Mouse (Mus musculus): ENCODE data around the gene Dpm2. TPM values are rescaled to one million over a fixed set of nuclear protein-coding genes. Genes with fewer than 3 reads are reported as not detected.

Gene Dpm2
- polyA plus RNA-seq, 1 experiment from 2014 or later, result 98.6 TPM

- H3K27me3 ChIP-seq (ENCODE audit: control insufficient read depth, insufficient read depth, low read length), result no peaks in the 10 kb centered on the region
- peaks cover 27% of the 10 kb centered on the region for H3K4me1 ChIP-seq (ENCODE audit: control insufficient read depth, insufficient read depth, low read length)
- H3K36me3 ChIP-seq (ENCODE audit: control insufficient read depth, insufficient read depth, low read length), result peaks cover 3% of the 10 kb centered on the region; the same call in 1 of the 2 replicates
- H3K4me3 ChIP-seq (ENCODE audit: low read depth, low read length), result peak overlapping the region; percentile 72
- no peaks in the 10 kb centered on the region for H3K9me3 ChIP-seq (ENCODE audit: control insufficient read depth, low read length)
- DNase-seq (ENCODE audit: low spot score), result peak; percentile 74
- 7% methylated on average over 34 of the region's 34 CpGs for WGBS
- H3K9ac ChIP-seq (ENCODE audit: low read length), result peak overlapping the region; percentile 79
- H3K4me2 ChIP-seq (ENCODE audit: low read depth, severe bottlenecking), result peak overlapping the region; percentile 84
- peak; percentile 37 for ATAC-seq (ENCODE audit: insufficient number of reproducible peaks, low FRiP score, low TSS enrichment, low read depth)
- H3K27ac ChIP-seq (replicated peaks; ENCODE audit: low read depth, low read length), result 0 out of 2 replicates have a peak overlapping the region, but pooled peaks have one; percentile 38
These were observed 36.7 kb downstream of the Dpm2 start for GRCm38 (mm10) chr2:32607262-32607947.

GRCm38 (mm10) chr2:32608141-32608777, 37.6 kb downstream of the Dpm2 start:
- Histone ChIP-seq H3K36me3 (ENCODE audit: control insufficient read depth, insufficient read depth, low read length) (peaks cover 3% of the 10 kb centered on the region; the same call in 1 of the 2 replicates), H3K4me3 (ENCODE audit: low read depth, low read length) (peak overlapping the region; percentile 72), H3K4me1 (ENCODE audit: control insufficient read depth, insufficient read depth, low read length) (peaks cover 27% of the 10 kb centered on the region), H3K4me2 (ENCODE audit: low read depth, severe bottlenecking) (peak overlapping the region; percentile 44), H3K9ac (ENCODE audit: low read length) (0 out of 2 replicates have a peak overlapping the region, but pooled peaks have one; percentile 4), H3K27me3 (ENCODE audit: control insufficient read depth, insufficient read depth, low read length) (no peaks in the 10 kb centered on the region), H3K27ac (replicated peaks; ENCODE audit: low read depth, low read length) (peak overlapping the region; percentile 39; the same call in 1 of the 2 replicates), H3K9me3 (ENCODE audit: control insufficient read depth, low read length) (no peaks in the 10 kb centered on the region)
- DNase-seq (ENCODE audit: low spot score), result peak; percentile 73
- peak; percentile 20; the same call in 1 of the 2 replicates for ATAC-seq (ENCODE audit: insufficient number of reproducible peaks, low FRiP score, low TSS enrichment, low read depth)
- 2% methylated on average over 25 of the region's 25 CpGs for WGBS

- DNase-seq (ENCODE audit: low spot score), result peak; percentile 37
- no peak overlapping the region for H3K9ac ChIP-seq (ENCODE audit: low read length)
- ATAC-seq (ENCODE audit: insufficient number of reproducible peaks, low FRiP score, low TSS enrichment, low read depth), result no peak
- peaks cover 3% of the 10 kb centered on the region; the same call in 1 of the 2 replicates for H3K36me3 ChIP-seq (ENCODE audit: control insufficient read depth, insufficient read depth, low read length)
- 33% methylated on average over 18 of the region's 18 CpGs for WGBS
- peaks cover 27% of the 10 kb centered on the region for H3K4me1 ChIP-seq (ENCODE audit: control insufficient read depth, insufficient read depth, low read length)
- no peaks in the 10 kb centered on the region for H3K9me3 ChIP-seq (ENCODE audit: control insufficient read depth, low read length)
- H3K27me3 ChIP-seq (ENCODE audit: control insufficient read depth, insufficient read depth, low read length), result no peaks in the 10 kb centered on the region
- H3K4me2 ChIP-seq (ENCODE audit: low read depth, severe bottlenecking), result peak overlapping the region; percentile 44
- H3K4me3 ChIP-seq (ENCODE audit: low read depth, low read length), result peak overlapping the region; percentile 72
- peak overlapping the region; percentile 39 for H3K27ac ChIP-seq (replicated peaks; ENCODE audit: low read depth, low read length)
These were observed 38.2 kb downstream of the Dpm2 start for GRCm38 (mm10) chr2:32608778-32609435.

GRCm38 (mm10) chr2:32610610-32611229, 40.1 kb downstream of the Dpm2 start:
- Histone ChIP-seq H3K4me3 (ENCODE audit: low read depth, low read length) (peak overlapping the region; percentile 25), H3K4me2 (ENCODE audit: low read depth, severe bottlenecking) (peak overlapping the region; percentile 48), H3K4me1 (ENCODE audit: control insufficient read depth, insufficient read depth, low read length) (peaks cover 27% of the 10 kb centered on the region), H3K27me3 (ENCODE audit: control insufficient read depth, insufficient read depth, low read length) (no peaks in the 10 kb centered on the region), H3K27ac (replicated peaks; ENCODE audit: low read depth, low read length) (no peak overlapping the region), H3K36me3 (ENCODE audit: control insufficient read depth, insufficient read depth, low read length) (peaks cover 9% of the 10 kb centered on the region; the same call in 1 of the 2 replicates), H3K9me3 (ENCODE audit: control insufficient read depth, low read length) (no peaks in the 10 kb centered on the region), H3K9ac (ENCODE audit: low read length) (no peak overlapping the region)
- DNase-seq (ENCODE audit: low spot score) (peak; percentile 67), ATAC-seq (ENCODE audit: insufficient number of reproducible peaks, low FRiP score, low TSS enrichment, low read depth) (no peak)
- WGBS, result 21% methylated on average over 23 of the region's 23 CpGs

GRCm38 (mm10) chr2:32612274-32612673, 41.6 kb downstream of the Dpm2 start:
- H3K9me3 ChIP-seq (ENCODE audit: control insufficient read depth, low read length), result no peaks in the 10 kb centered on the region
- H3K27me3 ChIP-seq (ENCODE audit: control insufficient read depth, insufficient read depth, low read length), result no peaks in the 10 kb centered on the region
- no peak overlapping the region for H3K27ac ChIP-seq (replicated peaks; ENCODE audit: low read depth, low read length)
- DNase-seq (ENCODE audit: low spot score) (no peak), ATAC-seq (ENCODE audit: insufficient number of reproducible peaks, low FRiP score, low TSS enrichment, low read depth) (no peak)
- no peak overlapping the region for H3K9ac ChIP-seq (ENCODE audit: low read length)
- H3K4me1 ChIP-seq (ENCODE audit: control insufficient read depth, insufficient read depth, low read length), result peaks cover 26% of the 10 kb centered on the region
- WGBS, result 64% methylated on average over 26 of the region's 26 CpGs
- no peak overlapping the region for H3K4me2 ChIP-seq (ENCODE audit: low read depth, severe bottlenecking)
- H3K36me3 ChIP-seq (ENCODE audit: control insufficient read depth, insufficient read depth, low read length), result peaks cover 12% of the 10 kb centered on the region; the same call in 1 of the 2 replicates
- no peak overlapping the region for H3K4me3 ChIP-seq (ENCODE audit: low read depth, low read length)

- Histone ChIP-seq H3K27ac (replicated peaks; ENCODE audit: low read depth, low read length) (no peak overlapping the region), H3K9ac (ENCODE audit: low read length) (no peak overlapping the region), H3K4me1 (ENCODE audit: control insufficient read depth, insufficient read depth, low read length) (peaks cover 30% of the 10 kb centered on the region), H3K4me2 (ENCODE audit: low read depth, severe bottlenecking) (no peak overlapping the region), H3K9me3 (ENCODE audit: control insufficient read depth, low read length) (no peaks in the 10 kb centered on the region), H3K36me3 (ENCODE audit: control insufficient read depth, insufficient read depth, low read length) (peaks cover 12% of the 10 kb centered on the region; the same call in 1 of the 2 replicates), H3K27me3 (ENCODE audit: control insufficient read depth, insufficient read depth, low read length) (no peaks in the 10 kb centered on the region), H3K4me3 (ENCODE audit: low read depth, low read length) (no peak overlapping the region)
- DNase-seq (ENCODE audit: low spot score), result no peak
- 93% methylated on average over 1 of the region's 1 CpGs for WGBS
- ATAC-seq (ENCODE audit: insufficient number of reproducible peaks, low FRiP score, low TSS enrichment, low read depth), result no peak
These were observed 46.5 kb downstream of the Dpm2 start for GRCm38 (mm10) chr2:32617109-32617508.

GRCm38 (mm10) chr2:32617601-32618000, 46.9 kb downstream of the Dpm2 start:
- DNase-seq (ENCODE audit: low spot score) (no peak), ATAC-seq (ENCODE audit: insufficient number of reproducible peaks, low FRiP score, low TSS enrichment, low read depth) (no peak)
- H3K4me3 ChIP-seq (ENCODE audit: low read depth, low read length), result no peak overlapping the region
- H3K9ac ChIP-seq (ENCODE audit: low read length), result no peak overlapping the region
- H3K27ac ChIP-seq (replicated peaks; ENCODE audit: low read depth, low read length), result no peak overlapping the region
- no peak overlapping the region for H3K4me2 ChIP-seq (ENCODE audit: low read depth, severe bottlenecking)
- H3K36me3 ChIP-seq (ENCODE audit: control insufficient read depth, insufficient read depth, low read length), result peaks cover 10% of the 10 kb centered on the region; the same call in 1 of the 2 replicates
- H3K27me3 ChIP-seq (ENCODE audit: control insufficient read depth, insufficient read depth, low read length), result no peaks in the 10 kb centered on the region
- no peaks in the 10 kb centered on the region for H3K9me3 ChIP-seq (ENCODE audit: control insufficient read depth, low read length)
- WGBS, result 97% methylated on average over 4 of the region's 4 CpGs
- H3K4me1 ChIP-seq (ENCODE audit: control insufficient read depth, insufficient read depth, low read length), result peaks cover 30% of the 10 kb centered on the region

- Histone ChIP-seq H3K9ac (ENCODE audit: low read length) (no peak overlapping the region), H3K27me3 (ENCODE audit: control insufficient read depth, insufficient read depth, low read length) (no peaks in the 10 kb centered on the region), H3K9me3 (ENCODE audit: control insufficient read depth, low read length) (no peaks in the 10 kb centered on the region), H3K36me3 (ENCODE audit: control insufficient read depth, insufficient read depth, low read length) (peaks cover 10% of the 10 kb centered on the region; the same call in 1 of the 2 replicates), H3K4me2 (ENCODE audit: low read depth, severe bottlenecking) (no peak overlapping the region), H3K4me3 (ENCODE audit: low read depth, low read length) (no peak overlapping the region), H3K27ac (replicated peaks; ENCODE audit: low read depth, low read length) (no peak overlapping the region), H3K4me1 (ENCODE audit: control insufficient read depth, insufficient read depth, low read length) (peaks cover 30% of the 10 kb centered on the region)
- DNase-seq (ENCODE audit: low spot score), result no peak
- WGBS, result 86% methylated on average over 9 of the region's 9 CpGs
- no peak for ATAC-seq (ENCODE audit: insufficient number of reproducible peaks, low FRiP score, low TSS enrichment, low read depth)
These were observed 47.4 kb downstream of the Dpm2 start for GRCm38 (mm10) chr2:32618051-32618450.

Data from limb, embryonic 11.5 days (tissue).